Mouse (Mus musculus) forebrain, embryonic 16.5 days (tissue): ENCODE results near the gene Coro2a. TPM values are rescaled to one million over a fixed set of nuclear protein-coding genes. Genes with fewer than 3 reads are reported as not detected.

ENCODE experiments used
- ATAC-seq: fragments of 200-750 bp; cut with Nextera tagmentation; 2 replicates; pipeline ENCODE4 v1.8.0; 2017; ENCODE audit warnings: mild to moderate bottlenecking, moderate library complexity
- H3K27ac ChIP-seq: fragments of 300-500 bp; sonication (generic); 2 replicates; pipeline ENCODE4 v1.5.1; 2014; ENCODE audit warnings: low read length, control low read depth
- H3K27me3 ChIP-seq: fragments of 300-500 bp; sonication (generic); replicated peaks from 2 replicates; pipeline ENCODE4 v1.6.1; 2014; ENCODE audit warnings: low read length; ENCODE audit not compliant: control insufficient read depth, insufficient read depth
- H3K36me3 ChIP-seq: fragments of 300-500 bp; sonication (generic); 2 replicates; pipeline ENCODE4 v1.6.1; 2014; ENCODE audit not compliant: control insufficient read depth, insufficient read depth
- H3K4me1 ChIP-seq: fragments of 300-500 bp; sonication (generic); replicated peaks from 2 replicates; pipeline ENCODE4 v1.6.1; 2014; ENCODE audit warnings: low read length; ENCODE audit not compliant: control insufficient read depth, insufficient read depth
- H3K4me2 ChIP-seq: fragments of 300-500 bp; sonication (generic); 2 replicates; pipeline ENCODE4 v1.6.1; 2014; ENCODE audit warnings: mild to moderate bottlenecking, low read length, control low read depth
- H3K4me3 ChIP-seq: fragments of 300-500 bp; sonication (generic); replicated peaks from 2 replicates; pipeline ENCODE4 v1.5.1; 2014; ENCODE audit warnings: mild to moderate bottlenecking, low read length, control low read depth
- H3K9ac ChIP-seq: fragments of 300-500 bp; sonication (generic); replicated peaks from 2 replicates; pipeline ENCODE4 v1.6.1; 2014; ENCODE audit warnings: low read depth, low read length, control low read depth
- H3K9me3 ChIP-seq: fragments of 300-500 bp; sonication (generic); 2 replicates; pipeline ENCODE4 v1.6.1; 2016; ENCODE audit warnings: low read length; ENCODE audit not compliant: control insufficient read depth
- WGBS: fragments of 180-500 bp; shearing (Covaris S2); extraction: QIAGEN DNeasy Blood & Tissue Kit; methylation state at CpG from one replicate; pipeline ENCODE4 v1.1.7; 2014; 5-methylcytosine and 5-hydroxymethylcytosine counted together
- polyA plus RNA-seq: library from polyadenylated mRNA; unstranded; fragments of >200 nt; fragmentation: Nextera tagmentation; extraction: Ambion mirVana; gene quantifications from 2 replicates; pipeline ENCODE4 v1.2.1, GENCODE M21; 2015

The Coro2a gene
- polyA plus RNA-seq, 1 experiment from 2014 or later = 7.6 TPM

DNA sequence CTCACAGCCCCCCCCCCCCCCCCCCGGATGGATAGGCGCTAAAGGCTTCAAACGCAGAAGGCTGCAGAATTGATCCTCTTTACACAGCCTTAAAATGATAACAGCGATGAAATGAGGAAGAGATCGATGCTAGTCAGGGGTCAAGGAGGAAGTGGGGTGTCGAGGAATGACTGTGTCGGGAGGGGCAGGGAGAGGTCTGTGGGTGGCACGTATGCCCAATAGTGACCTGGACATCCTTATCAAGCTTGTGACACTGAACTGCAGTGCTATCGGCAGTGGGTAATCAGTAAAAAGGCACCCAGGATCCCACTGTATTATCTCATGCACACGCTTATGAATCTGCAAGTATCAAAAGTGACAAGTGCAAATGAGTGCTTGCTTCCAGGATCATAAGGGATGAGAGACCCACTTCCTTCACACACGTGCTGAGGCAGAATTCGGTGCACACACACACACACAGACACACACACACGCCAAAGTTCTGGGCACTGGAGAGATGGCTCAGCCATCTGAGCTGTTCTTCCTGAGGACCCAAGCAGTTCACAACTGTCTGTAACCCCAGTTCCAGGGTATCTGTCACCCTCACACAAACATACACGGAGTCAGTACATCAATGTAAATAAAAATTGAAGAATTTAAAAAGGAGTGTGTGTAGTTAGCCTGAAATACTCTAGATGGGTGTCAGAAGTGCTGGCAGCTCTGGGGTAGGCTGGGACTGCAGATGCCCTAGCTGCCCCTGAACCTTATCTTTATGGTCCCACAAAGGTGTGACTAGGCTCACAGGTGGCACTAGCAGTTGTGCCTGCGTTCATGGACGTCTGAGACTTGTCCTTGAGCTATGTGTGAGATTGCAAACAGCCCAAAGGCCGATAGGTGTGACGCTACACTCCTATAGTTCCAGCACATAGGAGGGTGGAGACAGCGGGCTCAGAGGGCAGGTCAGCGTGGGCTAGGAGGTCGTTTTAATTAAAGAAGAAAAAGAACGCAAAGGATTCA lies 43.0 kb downstream of the Coro2a start:
- H3K27me3 ChIP-seq = no peaks in the 10 kb centered on the region
- no peak overlapping the region for H3K4me2 ChIP-seq
- no peak overlapping the region for H3K9ac ChIP-seq
- WGBS = 83% methylated on average over 21 of the region's 22 CpGs
- no peak overlapping the region for H3K27ac ChIP-seq
- no peaks in the 10 kb centered on the region for H3K4me1 ChIP-seq
- ATAC-seq = no peak
- no peaks in the 10 kb centered on the region for H3K36me3 ChIP-seq
- no peaks in the 10 kb centered on the region for H3K9me3 ChIP-seq
- H3K4me3 ChIP-seq = no peak overlapping the region

DNA sequence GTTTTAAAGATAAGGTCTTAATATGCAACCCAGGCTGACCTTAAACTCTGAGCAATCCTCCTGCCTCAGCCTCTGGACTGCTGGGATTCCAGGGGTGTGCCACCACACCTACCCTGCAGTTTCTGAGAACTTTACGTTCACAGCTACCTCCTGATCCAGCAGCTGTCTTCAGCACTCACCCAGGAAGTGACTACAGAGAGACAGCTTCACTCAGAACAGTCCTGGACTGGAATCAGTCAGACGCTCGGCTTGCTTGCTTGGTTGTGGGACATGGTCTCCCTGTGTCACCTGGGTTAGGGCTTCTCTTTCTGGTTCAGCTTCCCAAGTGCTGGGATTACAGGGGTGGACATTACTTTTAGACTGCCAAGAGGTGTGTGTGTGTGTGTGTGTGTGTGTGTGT lies 45.1 kb downstream of the Coro2a start:
- Histone ChIP-seq H3K9me3 (no peaks in the 10 kb centered on the region), H3K4me2 (no peak overlapping the region), H3K4me1 (no peaks in the 10 kb centered on the region), H3K9ac (no peak overlapping the region), H3K27me3 (no peaks in the 10 kb centered on the region), H3K4me3 (no peak overlapping the region), H3K27ac (no peak overlapping the region), H3K36me3 (no peaks in the 10 kb centered on the region)
- WGBS = 80% methylated on average over 3 of the region's 3 CpGs
- ATAC-seq = no peak

DNA sequence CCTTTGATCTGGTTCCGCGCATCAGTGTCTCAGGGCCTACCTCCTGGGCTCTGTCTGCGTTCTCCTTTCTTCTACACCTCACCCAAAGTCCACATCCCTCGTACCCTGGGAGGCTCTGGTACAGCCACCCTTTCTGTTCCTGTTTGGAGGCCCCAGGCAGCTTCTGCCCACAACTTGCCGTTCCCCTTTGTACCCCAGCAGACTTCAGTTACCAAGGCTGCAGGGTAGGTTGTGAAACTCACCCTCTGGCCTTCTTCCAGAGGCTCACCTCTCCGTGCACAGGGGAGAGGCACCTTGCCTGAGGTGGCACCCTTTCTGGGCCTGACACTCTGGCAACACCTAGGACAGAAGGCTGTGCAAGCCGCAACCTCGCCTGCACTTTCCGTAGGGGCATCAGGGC lies 46.2 kb downstream of the Coro2a start:
- H3K27me3 ChIP-seq = no peaks in the 10 kb centered on the region
- H3K36me3 ChIP-seq = no peaks in the 10 kb centered on the region
- no peak overlapping the region for H3K4me3 ChIP-seq
- H3K27ac ChIP-seq = no peak overlapping the region
- H3K9ac ChIP-seq = no peak overlapping the region
- H3K4me2 ChIP-seq = no peak overlapping the region
- H3K4me1 ChIP-seq = no peaks in the 10 kb centered on the region
- H3K9me3 ChIP-seq = no peaks in the 10 kb centered on the region
- ATAC-seq = no peak
- WGBS = 84% methylated on average over 9 of the region's 9 CpGs

DNA sequence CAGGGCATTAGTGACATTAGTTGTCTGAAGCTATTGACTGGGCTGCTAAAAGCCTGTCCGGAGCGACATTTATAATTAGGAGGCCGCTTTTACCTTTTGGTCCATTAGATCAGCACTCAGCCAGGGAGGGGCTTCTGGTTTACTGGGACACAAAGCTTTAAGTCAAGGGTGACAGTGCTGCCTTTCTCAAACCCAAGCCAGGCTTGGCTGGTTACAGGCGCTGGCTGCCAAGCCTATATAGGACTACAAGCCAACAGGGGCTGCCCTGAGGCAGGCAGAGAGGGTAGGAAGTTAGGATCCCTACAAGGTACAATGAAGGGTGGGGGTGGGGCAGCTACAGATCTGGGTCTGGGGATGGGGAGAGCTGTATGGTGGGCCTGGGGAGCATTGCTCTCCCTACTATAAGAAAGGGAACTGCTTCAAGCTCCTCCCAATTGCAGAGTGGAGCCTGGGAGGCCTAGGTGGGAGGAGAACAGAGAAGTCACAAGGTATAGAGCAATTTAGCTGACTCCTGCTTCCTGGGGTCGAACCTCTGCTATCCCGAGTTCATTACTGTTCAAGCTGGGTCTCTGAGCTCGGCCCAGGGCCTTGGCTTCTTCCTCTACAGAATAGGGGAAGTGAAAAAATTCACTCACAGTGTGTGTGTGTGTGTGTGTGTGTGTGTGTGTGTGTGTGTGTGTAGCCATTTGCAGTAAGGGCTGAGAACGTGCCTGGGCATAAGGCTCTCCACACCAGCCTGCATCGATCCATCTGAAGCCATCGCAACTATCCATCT lies 47.5 kb downstream of the Coro2a start:
- H3K4me2 ChIP-seq = no peak overlapping the region
- H3K9me3 ChIP-seq = no peaks in the 10 kb centered on the region
- H3K27ac ChIP-seq = no peak overlapping the region
- no peak overlapping the region for H3K9ac ChIP-seq
- H3K4me1 ChIP-seq = no peaks in the 10 kb centered on the region
- WGBS = 79% methylated on average over 10 of the region's 10 CpGs
- H3K4me3 ChIP-seq = no peak overlapping the region
- no peaks in the 10 kb centered on the region for H3K36me3 ChIP-seq
- no peak for ATAC-seq
- H3K27me3 ChIP-seq = no peaks in the 10 kb centered on the region

DNA sequence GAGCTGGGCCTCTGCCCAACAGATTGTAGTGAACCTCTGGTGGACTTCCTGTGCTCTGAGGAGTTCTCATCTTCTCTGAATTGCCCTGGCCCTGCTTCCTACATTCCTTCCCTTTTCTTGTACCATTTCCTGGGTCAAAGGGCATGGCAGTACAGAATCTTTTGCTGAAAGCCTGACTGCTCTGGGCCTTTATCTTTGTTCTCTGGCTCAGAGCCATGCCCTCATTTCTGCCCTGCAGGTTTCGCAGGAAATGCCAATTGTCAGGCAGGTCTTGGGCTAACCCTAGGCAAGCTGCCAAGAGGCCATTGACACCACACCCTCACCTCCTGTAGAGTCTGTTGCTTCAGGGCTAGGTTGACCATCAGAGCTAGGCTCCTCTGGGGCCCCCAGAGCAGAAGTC lies 48.1 kb downstream of the Coro2a start:
- H3K4me3 ChIP-seq = no peak overlapping the region
- H3K4me2 ChIP-seq = no peak overlapping the region
- ATAC-seq = no peak
- no peaks in the 10 kb centered on the region for H3K36me3 ChIP-seq
- no peak overlapping the region for H3K27ac ChIP-seq
- 27% methylated on average over 1 of the region's 1 CpGs for WGBS
- H3K9me3 ChIP-seq = no peaks in the 10 kb centered on the region
- no peaks in the 10 kb centered on the region for H3K27me3 ChIP-seq
- no peaks in the 10 kb centered on the region for H3K4me1 ChIP-seq
- H3K9ac ChIP-seq = no peak overlapping the region

DNA sequence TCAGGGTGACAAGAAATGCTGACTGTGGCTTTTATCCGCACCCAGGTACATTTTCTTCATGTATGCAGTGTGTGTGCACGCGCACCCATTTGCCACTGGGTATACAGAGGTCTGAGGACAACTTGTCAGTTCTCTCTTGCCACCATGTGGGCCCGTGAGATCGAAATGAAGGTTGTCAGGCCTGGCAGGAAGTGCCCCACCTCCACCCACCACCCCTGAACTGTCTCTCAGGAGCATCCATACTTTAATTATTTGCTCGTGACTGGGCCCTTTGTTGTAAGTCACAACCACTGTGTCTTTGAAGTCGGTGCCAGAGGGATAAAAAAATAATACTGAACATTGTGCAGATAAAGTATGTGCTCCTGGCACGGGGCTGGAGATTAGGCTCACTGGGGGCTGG lies 51.6 kb downstream of the Coro2a start:
- no peaks in the 10 kb centered on the region for H3K27me3 ChIP-seq
- no peak overlapping the region for H3K27ac ChIP-seq
- H3K36me3 ChIP-seq = no peaks in the 10 kb centered on the region
- no peak overlapping the region for H3K4me2 ChIP-seq
- ATAC-seq = no peak
- H3K4me1 ChIP-seq = no peaks in the 10 kb centered on the region
- H3K4me3 ChIP-seq = no peak overlapping the region
- H3K9me3 ChIP-seq = no peaks in the 10 kb centered on the region
- 53% methylated on average over 8 of the region's 8 CpGs for WGBS
- H3K9ac ChIP-seq = no peak overlapping the region

DNA sequence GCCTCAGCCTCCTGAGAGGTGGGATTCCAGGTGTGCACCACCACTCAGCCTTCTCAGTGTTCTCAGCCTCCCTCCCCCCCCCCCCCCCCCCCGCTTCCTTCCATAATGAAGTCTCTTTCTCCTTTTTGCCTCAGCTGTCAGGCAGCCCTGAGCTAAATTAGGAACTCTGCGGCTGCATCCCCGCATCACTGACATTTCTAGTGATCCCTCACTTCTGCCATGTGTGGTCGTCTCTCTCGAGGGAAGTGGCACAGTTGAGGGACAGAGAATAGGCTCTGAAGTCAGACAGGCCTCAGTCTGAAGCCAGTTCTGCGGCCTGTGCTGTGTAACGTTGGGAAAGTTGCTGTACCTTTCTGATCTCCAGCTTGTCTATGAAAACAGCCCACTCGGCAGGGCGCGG lies 52.0 kb downstream of the Coro2a start:
- no peak for ATAC-seq
- no peak overlapping the region for H3K4me2 ChIP-seq
- H3K4me3 ChIP-seq = no peak overlapping the region
- H3K9ac ChIP-seq = no peak overlapping the region
- no peak overlapping the region for H3K27ac ChIP-seq
- H3K9me3 ChIP-seq = no peaks in the 10 kb centered on the region
- 81% methylated on average over 9 of the region's 10 CpGs for WGBS
- no peaks in the 10 kb centered on the region for H3K36me3 ChIP-seq
- no peaks in the 10 kb centered on the region for H3K27me3 ChIP-seq
- no peaks in the 10 kb centered on the region for H3K4me1 ChIP-seq

DNA sequence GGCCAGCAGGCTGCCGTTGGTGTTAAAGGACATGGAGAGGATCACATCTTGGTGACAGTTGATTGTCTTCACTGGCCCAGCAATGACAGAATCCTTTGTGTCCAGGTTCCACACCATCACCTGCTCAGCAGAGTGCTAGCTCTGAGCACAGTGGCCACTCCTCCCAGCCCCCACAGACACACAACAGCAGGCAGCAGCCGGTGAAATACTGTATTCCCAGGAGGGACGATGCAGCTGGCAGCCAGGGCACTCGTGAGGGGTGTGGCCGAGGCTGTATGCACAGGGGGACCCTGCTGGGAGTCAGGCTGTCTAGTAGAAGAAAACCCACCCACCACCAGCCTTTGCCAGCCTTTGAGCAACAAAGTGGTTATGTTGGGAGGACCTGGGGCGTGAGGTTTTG lies 55.3 kb downstream of the Coro2a start:
- Histone ChIP-seq H3K9ac (no peak overlapping the region), H3K36me3 (no peaks in the 10 kb centered on the region), H3K9me3 (no peaks in the 10 kb centered on the region), H3K27ac (no peak overlapping the region), H3K4me3 (no peak overlapping the region), H3K27me3 (no peaks in the 10 kb centered on the region), H3K4me1 (no peaks in the 10 kb centered on the region), H3K4me2 (no peak overlapping the region)
- no peak for ATAC-seq
- 36% methylated on average over 6 of the region's 6 CpGs for WGBS

DNA sequence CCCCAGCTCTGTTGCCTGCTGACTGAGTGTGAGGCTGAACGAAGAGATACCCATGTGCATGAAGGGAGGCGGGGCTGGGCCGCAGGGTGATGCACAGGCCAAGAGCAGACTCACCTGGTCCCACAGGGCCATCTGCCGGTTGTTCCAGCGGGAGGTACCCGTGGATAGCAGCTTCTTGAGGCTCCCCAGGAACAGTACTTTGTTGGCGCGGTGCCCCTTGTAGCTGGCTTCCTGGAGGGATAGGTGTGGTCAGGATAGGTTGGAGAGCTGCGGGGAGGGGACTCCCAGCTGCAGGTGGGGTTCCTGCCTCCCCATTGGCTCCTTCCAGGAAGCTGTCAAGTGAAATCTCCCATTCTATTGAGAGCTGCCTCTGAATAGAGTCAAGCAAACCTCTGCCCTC lies 56.5 kb downstream of the Coro2a start:
- no peak for ATAC-seq
- Histone ChIP-seq H3K4me1 (no peaks in the 10 kb centered on the region), H3K27me3 (no peaks in the 10 kb centered on the region), H3K9ac (no peak overlapping the region), H3K9me3 (no peaks in the 10 kb centered on the region), H3K4me2 (no peak overlapping the region), H3K4me3 (no peak overlapping the region), H3K36me3 (no peaks in the 10 kb centered on the region), H3K27ac (no peak overlapping the region)
- 15% methylated on average over 9 of the region's 9 CpGs for WGBS
